Mouse (Mus musculus) limb, embryonic 14.5 days (tissue): ENCODE measurements at regions not wholly inside any gene's neighbourhood (a gene's known extent, or its start where the extent isn't known, plus 50 kb on each side); places are given as distances from the start of the nearest gene placed in this dataset.

Source experiments
- ATAC-seq: fragments of 200-750 bp; cut with Nextera tagmentation; 2 replicates; pipeline ENCODE4 v1.8.0; 2017; ENCODE audit warnings: low read depth, moderate number of reproducible peaks, moderate TSS enrichment; ENCODE audit not compliant: low FRiP score
- DNase-seq: peaks from one replicate; pipeline ENCODE4 v3.0.0-alpha.2; 2015; ENCODE audit warnings: low spot score
- H3K27ac ChIP-seq: fragments of 300-500 bp; sonication (generic); replicated peaks from 2 replicates; pipeline ENCODE4 v1.5.1; 2014; ENCODE audit warnings: low read depth, mild to moderate bottlenecking, low read length, moderate library complexity, mixed read lengths
- H3K27me3 ChIP-seq: fragments of 300-500 bp; sonication (generic); 2 replicates; pipeline ENCODE4 v1.6.1; 2014; ENCODE audit warnings: low read length, mixed read lengths; ENCODE audit not compliant: control insufficient read depth, insufficient read depth
- H3K36me3 ChIP-seq: fragments of 300-500 bp; sonication (generic); 2 replicates; pipeline ENCODE4 v1.6.1; 2014; ENCODE audit warnings: mild to moderate bottlenecking, low read length, moderate library complexity, mixed read lengths; ENCODE audit not compliant: control insufficient read depth, insufficient read depth
- H3K4me1 ChIP-seq: fragments of 300-500 bp; sonication (generic); 2 replicates; pipeline ENCODE4 v1.6.1; 2014; ENCODE audit warnings: antibody characterized with exemption, low read length, mixed read lengths; ENCODE audit not compliant: control insufficient read depth, insufficient read depth
- H3K4me2 ChIP-seq: fragments of 300-500 bp; sonication (generic); replicated peaks from 2 replicates; pipeline ENCODE4 v1.6.1; 2014; ENCODE audit warnings: low read depth, mild to moderate bottlenecking, low read length, moderate library complexity; ENCODE audit not compliant: severe bottlenecking
- H3K4me3 ChIP-seq: fragments of 300-500 bp; sonication (generic); replicated peaks from 2 replicates; pipeline ENCODE4 v1.5.1; 2014; ENCODE audit warnings: low read length
- H3K9ac ChIP-seq: fragments of 300-500 bp; sonication (generic); 2 replicates; pipeline ENCODE4 v1.6.1; 2014; ENCODE audit warnings: mild to moderate bottlenecking, low read depth, low read length, moderate library complexity; ENCODE audit not compliant: severe bottlenecking
- H3K9me3 ChIP-seq: fragments of 300-500 bp; sonication (generic); 2 replicates; pipeline ENCODE4 v1.6.1; 2016; ENCODE audit warnings: low read length; ENCODE audit not compliant: control insufficient read depth
- POLR2A ChIP-seq: fragments of 200-500 bp; IDR thresholded peaks from 2 replicates; pipeline ENCODE4 v1.8.0; 2012; ENCODE audit warnings: inconsistent platforms, mild to moderate bottlenecking, moderate library complexity, borderline replicate concordance; ENCODE audit not compliant: insufficient read depth, insufficient read length; ENCODE audit errors: extremely low read depth
- WGBS: fragments of 180-500 bp; shearing (Covaris S2); extraction: QIAGEN DNeasy Blood & Tissue Kit; methylation state at CpG from one replicate; pipeline ENCODE4 v1.1.7; 2014; 5-methylcytosine and 5-hydroxymethylcytosine counted together

DNA sequence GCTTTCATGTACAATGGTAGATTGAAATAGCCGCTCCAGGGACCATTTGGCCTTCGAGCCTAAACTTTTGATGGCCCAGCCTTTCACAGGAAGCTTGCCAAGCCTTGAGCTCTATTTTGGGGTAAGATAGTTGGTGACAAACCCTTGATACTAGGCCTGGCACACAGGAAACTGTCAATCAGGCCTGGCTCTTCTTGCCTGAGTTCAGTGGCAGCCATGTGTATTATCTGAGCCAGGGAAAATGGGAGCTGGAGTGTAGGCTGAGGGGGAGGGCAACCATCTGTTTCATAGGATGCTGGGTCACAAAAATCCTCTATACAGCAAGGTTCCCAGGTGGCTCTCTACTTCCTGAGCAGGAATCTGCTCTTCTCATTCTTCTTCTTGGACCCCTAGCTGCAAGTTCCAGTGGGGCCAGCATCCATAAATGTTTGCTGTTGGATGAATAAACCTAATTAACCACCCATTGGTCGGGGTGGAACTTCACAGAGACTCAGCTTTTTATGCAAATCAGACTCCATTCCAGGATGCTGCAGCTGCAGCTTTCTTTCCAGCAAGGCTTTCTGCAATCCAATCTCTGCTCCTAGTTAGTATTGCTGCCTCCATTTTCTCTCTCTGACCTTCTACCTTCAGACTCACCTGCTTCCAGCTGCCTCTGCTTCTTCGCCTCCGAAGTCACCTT, 117.1 kb upstream of the Smim23 start:
- no peaks in the 10 kb centered on the region for H3K36me3 ChIP-seq
- H3K9me3 ChIP-seq, result no peaks in the 10 kb centered on the region
- no peak overlapping the region for H3K4me3 ChIP-seq
- H3K27ac ChIP-seq, result no peak overlapping the region
- ATAC-seq (no peak), DNase-seq (no peak)
- no peaks in the 10 kb centered on the region for H3K27me3 ChIP-seq
- TF ChIP-seq POLR2A, result no peak
- H3K4me2 ChIP-seq, result no peak overlapping the region
- H3K4me1 ChIP-seq, result no peaks in the 10 kb centered on the region; the same call in 1 of the 2 replicates
- H3K9ac ChIP-seq, result no peak overlapping the region
- 65% methylated on average over 5 of the region's 5 CpGs for WGBS

DNA sequence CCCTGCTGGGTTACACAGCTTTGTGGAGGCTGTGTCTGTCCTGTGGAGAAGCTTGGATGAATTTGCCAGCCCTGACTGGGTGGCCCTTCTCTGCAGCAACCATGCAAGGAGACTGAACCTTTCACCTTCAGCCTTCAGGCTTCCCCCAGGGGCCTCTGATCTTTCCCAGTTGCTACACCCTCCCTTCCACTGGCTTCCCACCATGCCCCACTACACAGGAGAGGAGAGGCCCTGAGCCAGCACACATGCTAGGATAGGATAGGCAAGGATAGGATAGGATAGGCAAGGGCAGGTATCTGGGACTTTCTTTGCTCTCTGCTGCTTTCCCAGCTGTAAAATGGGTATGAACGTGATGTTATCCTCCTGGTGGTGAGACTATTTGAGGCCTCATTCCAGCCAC, 114.7 kb upstream of the Smim23 start:
- no peaks in the 10 kb centered on the region for H3K27me3 ChIP-seq
- no peak overlapping the region for H3K9ac ChIP-seq
- DNase-seq (no peak), ATAC-seq (no peak)
- TF ChIP-seq POLR2A, result no peak
- no peak overlapping the region for H3K4me3 ChIP-seq
- H3K4me1 ChIP-seq, result no peaks in the 10 kb centered on the region; the same call in 1 of the 2 replicates
- H3K4me2 ChIP-seq, result no peak overlapping the region
- WGBS, result 74% methylated on average over 1 of the region's 1 CpGs
- no peaks in the 10 kb centered on the region for H3K36me3 ChIP-seq
- H3K27ac ChIP-seq, result no peak overlapping the region
- H3K9me3 ChIP-seq, result no peaks in the 10 kb centered on the region

DNA sequence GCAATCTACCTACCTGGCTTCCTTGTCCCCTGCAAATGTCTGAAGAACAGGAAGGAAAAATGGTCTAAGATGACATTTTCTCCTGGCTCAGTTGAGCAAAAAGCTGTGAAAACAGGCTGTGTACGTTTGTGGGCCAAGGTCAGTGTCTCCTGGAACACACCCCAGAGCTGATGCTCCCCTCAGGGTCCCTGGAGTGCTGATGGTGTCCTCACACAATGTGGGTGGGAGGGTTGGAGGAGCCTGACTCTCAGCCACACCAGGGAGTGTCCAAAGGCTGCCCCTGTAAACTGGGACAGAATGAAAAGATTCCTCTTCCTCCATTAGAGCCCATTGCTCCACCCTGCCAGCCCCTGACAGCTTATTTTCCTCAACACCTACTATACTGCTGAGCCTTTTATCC, 112.8 kb upstream of the Smim23 start:
- Histone ChIP-seq H3K27me3 (no peaks in the 10 kb centered on the region), H3K4me1 (peaks cover 2% of the 10 kb centered on the region; the same call in 1 of the 2 replicates), H3K9me3 (no peaks in the 10 kb centered on the region), H3K27ac (no peak overlapping the region), H3K4me2 (no peak overlapping the region), H3K4me3 (no peak overlapping the region), H3K36me3 (no peaks in the 10 kb centered on the region), H3K9ac (no peak overlapping the region)
- no peak for TF ChIP-seq POLR2A
- DNase-seq (no peak), ATAC-seq (no peak)
- 63% methylated on average over 1 of the region's 1 CpGs for WGBS

DNA sequence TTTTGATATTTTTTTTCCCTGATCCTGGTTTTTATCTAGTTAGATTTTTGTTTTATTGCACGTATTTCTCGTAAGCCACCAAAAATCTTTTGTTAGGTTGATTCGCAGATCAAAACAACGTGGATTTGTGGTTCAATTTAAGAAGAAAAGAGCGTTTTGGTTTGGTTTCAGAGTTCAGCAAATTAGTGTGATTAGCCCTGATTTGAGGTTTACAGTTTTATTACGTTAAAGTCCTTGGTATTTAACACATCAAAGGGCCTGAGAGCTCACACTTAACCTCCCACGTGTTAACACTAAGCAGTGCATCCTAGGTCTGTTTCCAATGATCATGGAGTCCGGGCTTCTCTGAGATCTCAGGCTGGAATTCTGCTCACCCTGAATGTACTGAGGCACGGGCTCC, 107.5 kb upstream of the Smim23 start:
- Histone ChIP-seq H3K27ac (no peak overlapping the region), H3K4me2 (no peak overlapping the region), H3K4me3 (no peak overlapping the region), H3K36me3 (no peaks in the 10 kb centered on the region), H3K4me1 (peaks cover 38% of the 10 kb centered on the region), H3K27me3 (no peaks in the 10 kb centered on the region), H3K9ac (no peak overlapping the region), H3K9me3 (no peaks in the 10 kb centered on the region)
- WGBS, result 15% methylated on average over 9 of the region's 9 CpGs
- no peak for TF ChIP-seq POLR2A
- ATAC-seq (no peak), DNase-seq (no peak)

DNA sequence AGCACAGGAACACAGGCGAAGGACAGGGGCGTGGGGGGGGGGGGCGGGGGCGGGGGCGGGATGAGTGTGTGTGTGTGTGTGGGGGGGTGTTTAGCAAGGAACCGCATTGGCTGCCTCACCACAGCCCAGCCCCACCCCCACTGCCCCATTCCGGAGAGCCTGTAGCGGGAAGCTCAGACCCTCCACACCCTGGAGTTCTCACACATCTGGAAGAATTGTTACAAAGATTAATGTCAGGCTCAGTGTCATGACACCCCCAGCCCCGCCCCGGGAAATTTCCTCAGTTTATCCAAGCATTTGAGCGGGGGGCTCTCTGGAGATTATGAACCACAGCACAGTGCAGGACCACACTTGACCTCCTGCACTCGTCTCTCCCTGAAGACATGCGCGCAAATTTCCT, 106.6 kb upstream of the Smim23 start:
- no peak for DNase-seq
- H3K4me1 ChIP-seq, result peaks cover 45% of the 10 kb centered on the region
- WGBS, result 2% methylated on average over 14 of the region's 14 CpGs
- no peaks in the 10 kb centered on the region for H3K9me3 ChIP-seq
- H3K9ac ChIP-seq, result no peak overlapping the region; the same call in 1 of the 2 replicates
- no peak for TF ChIP-seq POLR2A
- no peaks in the 10 kb centered on the region for H3K27me3 ChIP-seq
- H3K4me2 ChIP-seq, result peak overlapping the region; percentile 33
- no peak overlapping the region for H3K27ac ChIP-seq
- no peaks in the 10 kb centered on the region for H3K36me3 ChIP-seq
- no peak overlapping the region for H3K4me3 ChIP-seq
- peak; percentile 64 for ATAC-seq
